Mouse (Mus musculus) kidney, adult 2 months (tissue): ENCODE results near the gene Adig. TPM values are rescaled to one million over a fixed set of nuclear protein-coding genes. Genes with fewer than 3 reads are reported as not detected.
A peak's percentile ranks its signal among the peaks of the same experiment; 100 is the strongest.

Experiments
- DNase-seq: peaks from one replicate; pipeline ENCODE4 v3.0.0; 2021
- H3K27ac ChIP-seq: fragments of 200-500 bp; 2 replicates; pipeline ENCODE4 v1.5.1; 2012; ENCODE audit warnings: low read depth, low read length, control low read depth, inconsistent platforms; ENCODE audit not compliant: insufficient read depth
- H3K27me3 ChIP-seq: fragments of 200-500 bp; replicated peaks from 2 replicates; pipeline ENCODE4 v1.6.1; 2012; ENCODE audit warnings: mild to moderate bottlenecking, moderate library complexity, low read length, inconsistent platforms; ENCODE audit not compliant: control insufficient read depth, insufficient read depth
- H3K36me3 ChIP-seq: fragments of 200-500 bp; 2 replicates; pipeline ENCODE4 v1.6.1; 2012; ENCODE audit warnings: mild to moderate bottlenecking, moderate library complexity, low read length, inconsistent platforms; ENCODE audit not compliant: control insufficient read depth, insufficient read depth
- H3K4me1 ChIP-seq: fragments of 200-500 bp; 2 replicates; pipeline ENCODE4 v1.6.1; 2011; ENCODE audit warnings: low read length; ENCODE audit not compliant: control insufficient read depth, insufficient read depth
- H3K4me3 ChIP-seq: fragments of 200-500 bp; 2 replicates; pipeline ENCODE4 v1.5.1; 2011; ENCODE audit warnings: mild to moderate bottlenecking, low read depth, low read length, control low read depth; ENCODE audit not compliant: insufficient read depth
- CTCF ChIP-seq: fragments of 200-500 bp; conservative IDR thresholded peaks from 2 replicates; pipeline ENCODE4 v1.5.1; 2011; ENCODE audit warnings: low read depth, mild to moderate bottlenecking, control low read depth, low read length, moderate library complexity, mixed read lengths; ENCODE audit not compliant: insufficient read depth, insufficient read length
- POLR2A ChIP-seq: fragments of 200-500 bp; IDR thresholded peaks from one replicate; pipeline ENCODE4 v1.6.1; 2011; ENCODE audit warnings: low read depth, low read length, control low read depth
- WGBS: fragments of 180-500 bp; shearing (Covaris S2); methylation state at CpG from one replicate; pipeline ENCODE4 v1.1.7; 2018; 5-methylcytosine and 5-hydroxymethylcytosine counted together
- polyA plus RNA-seq: library from polyadenylated mRNA; depleted of rRNA; stranded (reverse); fragments of >200 nt; gene quantifications from 2 replicates; pipeline ENCODE4 v1.2.3, GENCODE M21; 2012; rRNA removed

The Adig gene
- polyA plus RNA-seq, 1 experiment: 35.2 TPM

DNA sequence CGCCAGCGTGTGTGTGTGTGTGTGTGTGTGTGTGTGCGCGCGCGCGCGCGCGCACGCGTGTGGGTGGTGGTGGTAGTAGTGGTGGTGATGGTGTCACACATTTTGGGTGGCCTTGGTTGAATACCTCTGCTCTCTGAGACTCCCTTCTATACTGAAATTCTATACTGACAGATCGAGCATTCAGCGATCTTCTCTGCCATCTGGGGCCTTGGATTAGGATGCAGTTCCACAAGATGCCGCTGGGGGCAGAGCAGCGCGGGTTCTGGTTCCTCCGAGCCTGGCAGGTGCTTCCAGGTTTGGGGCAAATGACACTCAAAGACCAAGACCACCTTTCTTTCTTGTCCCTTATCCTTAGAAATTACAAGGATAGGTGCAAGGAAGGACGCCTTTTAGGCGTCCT is 53.8 kb downstream of the Adig start:
- DNase-seq: peak; percentile 64
- Histone ChIP-seq H3K27ac (no peak overlapping the region), H3K36me3 (no peaks in the 10 kb centered on the region), H3K4me1 (no peaks in the 10 kb centered on the region), H3K27me3 (no peaks in the 10 kb centered on the region), H3K4me3 (no peak overlapping the region)
- no peak for TF ChIP-seq POLR2A
- TF ChIP-seq CTCF: peak; percentile 79
- 3% methylated on average over 20 of the region's 20 CpGs for WGBS

DNA sequence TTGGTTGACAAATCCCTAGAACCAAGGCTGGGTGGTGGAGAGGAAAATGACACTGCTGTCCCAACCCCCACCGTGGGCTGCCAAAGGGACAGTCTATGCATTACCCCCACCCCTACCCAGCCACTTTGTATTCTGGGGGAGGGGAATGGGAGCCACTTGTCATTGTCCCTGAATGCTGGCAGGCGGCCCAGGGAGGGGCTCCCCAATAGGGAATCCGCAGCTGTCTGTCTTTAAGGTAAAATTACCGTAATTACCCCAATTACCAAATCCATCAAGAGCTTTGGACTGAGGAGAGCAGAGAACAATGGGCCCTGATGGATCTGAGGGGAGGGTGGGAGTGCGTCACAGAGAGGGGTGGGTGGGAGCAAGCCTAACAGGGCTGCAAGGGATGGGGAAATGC is 54.3 kb downstream of the Adig start:
- WGBS: 6% methylated on average over 5 of the region's 5 CpGs
- H3K4me1 ChIP-seq: no peaks in the 10 kb centered on the region
- H3K27me3 ChIP-seq: no peaks in the 10 kb centered on the region
- TF ChIP-seq CTCF: no peak
- TF ChIP-seq POLR2A: no peak
- H3K27ac ChIP-seq: no peak overlapping the region
- DNase-seq: no peak
- no peaks in the 10 kb centered on the region for H3K36me3 ChIP-seq
- H3K4me3 ChIP-seq: no peak overlapping the region

Other genes with a start within 250 kb of the Adig start
- gene Bpi, start 244.5 kb upstream of the Adig start, polyA plus RNA-seq: 0.06 and 0.07 TPM in 2 replicates
- 19.8 and 27.2 TPM in 2 replicates for gene Lbp, start 196.1 kb upstream of the Adig start, polyA plus RNA-seq
- 35.3 and 58.4 TPM in 2 replicates for gene Snhg11, start 127.0 kb upstream of the Adig start, polyA plus RNA-seq
- gene Ralgapb, start 92.8 kb upstream of the Adig start, polyA plus RNA-seq: 25.6 and 30.6 TPM in 2 replicates
- gene Arhgap40, start 10.2 kb downstream of the Adig start, polyA plus RNA-seq: 0.24 and 0.30 TPM in 2 replicates
- not detected in 2 replicates for gene Slc32a1, start 108.2 kb downstream of the Adig start, polyA plus RNA-seq
- 6.2 and 6.4 TPM in 2 replicates for gene Actr5, start 122.3 kb downstream of the Adig start, polyA plus RNA-seq
- 20.1 and 22.2 TPM in 2 replicates for gene Ppp1r16b, start 162.8 kb downstream of the Adig start, polyA plus RNA-seq